Mouse (Mus musculus): ENCODE data around the gene Lmtk3. TPM values are rescaled to one million over a fixed set of nuclear protein-coding genes. Genes with fewer than 3 reads are reported as not detected.

Lmtk3 gene
- polyA plus RNA-seq, 1 experiment: 0.11 TPM

DNA sequence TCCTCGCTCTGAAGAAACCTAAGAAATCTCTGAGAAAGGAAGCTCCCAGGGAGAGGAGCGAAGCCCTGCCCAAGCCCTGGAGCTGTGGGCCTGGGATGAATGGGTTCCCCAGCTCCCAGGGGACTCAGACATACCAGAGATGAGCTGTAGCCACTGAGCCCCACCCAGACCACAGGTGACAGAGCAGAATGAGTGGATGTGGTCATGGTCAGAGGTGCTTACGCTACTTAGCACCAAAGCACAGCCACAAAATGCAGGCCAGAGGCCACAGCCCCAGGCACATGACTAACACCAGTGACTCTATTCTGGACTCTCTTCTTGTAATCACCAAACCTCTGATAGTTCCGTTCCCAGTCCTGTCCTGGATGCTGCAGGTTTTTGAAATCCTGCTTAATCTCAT lies 12.4 kb upstream of the Lmtk3 start:
- Histone ChIP-seq H3K36me3 (ENCODE audit: control insufficient read depth, insufficient read depth) (no peaks in the 10 kb centered on the region), H3K27me3 (ENCODE audit: control insufficient read depth, insufficient read depth, insufficient read length) (peaks cover 18% of the 10 kb centered on the region), H3K79me2 (ENCODE audit: control insufficient read depth, insufficient read depth) (no peaks in the 10 kb centered on the region), H3K4me3 (no peak overlapping the region), H3K4me2 (ENCODE audit: low read depth) (peak overlapping the region; percentile 21), H3ac (ENCODE audit: control insufficient read depth, insufficient read length) (no peak overlapping the region)
- TF ChIP-seq MYOD1 (IDR thresholded peaks at IDR 0.05; ENCODE audit: control insufficient read depth in 1 of 3, insufficient read length in 2 of 3, low read depth in 2 of 3): peak in 2 of 3 experiments; percentile 10 to 68
- no peak for TF ChIP-seq POLR2AphosphoS2 (IDR thresholded peaks at IDR 0.05; ENCODE audit: insufficient read length, low read depth)
- peak in 1 of 3 experiments; percentile 63 for TF ChIP-seq MYOG (IDR thresholded peaks at IDR 0.05; ENCODE audit: control insufficient read depth in 1 of 3, insufficient read depth in 1 of 3, insufficient read length in 2 of 3, low read depth in 2 of 3)

GRCm38 (mm10) chr7:45775237-45775636 lies 8.3 kb upstream of the Lmtk3 start:
- H3K27me3 ChIP-seq (ENCODE audit: control insufficient read depth, insufficient read depth, insufficient read length): peaks cover 18% of the 10 kb centered on the region
- H3ac ChIP-seq (ENCODE audit: control insufficient read depth, insufficient read length): no peak overlapping the region
- H3K36me3 ChIP-seq (ENCODE audit: control insufficient read depth, insufficient read depth): no peaks in the 10 kb centered on the region
- H3K4me2 ChIP-seq (ENCODE audit: low read depth): no peak overlapping the region
- no peak for TF ChIP-seq REST (IDR thresholded peaks at IDR 0.05; ENCODE audit: insufficient read depth, insufficient read length)
- TF ChIP-seq USF1 (IDR thresholded peaks at IDR 0.05; ENCODE audit: low read depth): no peak
- TF ChIP-seq MAX (IDR thresholded peaks at IDR 0.05; ENCODE audit: low read depth): no peak
- TF ChIP-seq SRF (IDR thresholded peaks at IDR 0.05; ENCODE audit: control insufficient read depth, insufficient read length, low read depth): no peak
- no peak for TF ChIP-seq MYOD1 (IDR thresholded peaks at IDR 0.05; ENCODE audit: control insufficient read depth in 1 of 3, insufficient read length in 2 of 3, low read depth in 2 of 3)
- TF ChIP-seq TCF3 (IDR thresholded peaks at IDR 0.05; ENCODE audit: insufficient read length, low read depth): no peak
- no peak for TF ChIP-seq CEBPB (IDR thresholded peaks at IDR 0.05; ENCODE audit: insufficient read depth, poor library complexity, severe bottlenecking)
- no peak for TF ChIP-seq MYOG (IDR thresholded peaks at IDR 0.05; ENCODE audit: control insufficient read depth in 1 of 3, insufficient read depth in 1 of 3, insufficient read length in 2 of 3, low read depth in 2 of 3)
- no peak for TF ChIP-seq POLR2A (IDR thresholded peaks at IDR 0.05; ENCODE audit: insufficient read length, low read depth)
- TF ChIP-seq TCF12 (IDR thresholded peaks at IDR 0.05; ENCODE audit: insufficient read depth, poor library complexity, severe bottlenecking): no peak
- no peak for TF ChIP-seq POLR2AphosphoS2 (IDR thresholded peaks at IDR 0.05; ENCODE audit: insufficient read length, low read depth)
- no peak for TF ChIP-seq E2F4 (IDR thresholded peaks at IDR 0.05; ENCODE audit: insufficient read depth)
- H3K79me2 ChIP-seq (ENCODE audit: control insufficient read depth, insufficient read depth): no peaks in the 10 kb centered on the region
- no peak overlapping the region for H3K4me3 ChIP-seq

GRCm38 (mm10) chr7:45779081-45779641 lies 4.4 kb upstream of the Lmtk3 start:
- H3ac ChIP-seq (ENCODE audit: control insufficient read depth, insufficient read length): no peak overlapping the region
- no peak overlapping the region for H3K4me2 ChIP-seq (ENCODE audit: low read depth)
- TF ChIP-seq POLR2AphosphoS2 (IDR thresholded peaks at IDR 0.05; ENCODE audit: insufficient read length, low read depth): no peak
- TF ChIP-seq SRF (IDR thresholded peaks at IDR 0.05; ENCODE audit: control insufficient read depth, insufficient read length, low read depth): no peak
- no peak for TF ChIP-seq REST (IDR thresholded peaks at IDR 0.05; ENCODE audit: insufficient read depth, insufficient read length)
- TF ChIP-seq TCF3 (IDR thresholded peaks at IDR 0.05; ENCODE audit: insufficient read length, low read depth): no peak
- TF ChIP-seq TCF12 (IDR thresholded peaks at IDR 0.05; ENCODE audit: insufficient read depth, poor library complexity, severe bottlenecking): no peak
- no peak for TF ChIP-seq USF1 (IDR thresholded peaks at IDR 0.05; ENCODE audit: low read depth)
- no peak overlapping the region for H3K4me3 ChIP-seq
- H3K79me2 ChIP-seq (ENCODE audit: control insufficient read depth, insufficient read depth): no peaks in the 10 kb centered on the region
- H3K27me3 ChIP-seq (ENCODE audit: control insufficient read depth, insufficient read depth, insufficient read length): peaks cover 10% of the 10 kb centered on the region
- no peaks in the 10 kb centered on the region for H3K36me3 ChIP-seq (ENCODE audit: control insufficient read depth, insufficient read depth)

- Histone ChIP-seq H3K79me2 (ENCODE audit: control insufficient read depth, insufficient read depth) (no peaks in the 10 kb centered on the region), H3ac (ENCODE audit: control insufficient read depth, insufficient read length) (no peak overlapping the region), H3K4me2 (ENCODE audit: low read depth) (no peak overlapping the region), H3K36me3 (ENCODE audit: control insufficient read depth, insufficient read depth) (no peaks in the 10 kb centered on the region), H3K4me3 (no peak overlapping the region), H3K27me3 (ENCODE audit: control insufficient read depth, insufficient read depth, insufficient read length) (peaks cover 36% of the 10 kb centered on the region)
- TF ChIP-seq REST (IDR thresholded peaks at IDR 0.05; ENCODE audit: insufficient read depth, insufficient read length) (no peak), SRF (IDR thresholded peaks at IDR 0.05; ENCODE audit: control insufficient read depth, insufficient read length, low read depth) (no peak), MYOD1 (IDR thresholded peaks at IDR 0.05; ENCODE audit: control insufficient read depth in 1 of 3, insufficient read length in 2 of 3, low read depth in 2 of 3) (no peak), MYOG (IDR thresholded peaks at IDR 0.05; ENCODE audit: control insufficient read depth in 1 of 3, insufficient read depth in 1 of 3, insufficient read length in 2 of 3, low read depth in 2 of 3) (no peak), TCF12 (IDR thresholded peaks at IDR 0.05; ENCODE audit: insufficient read depth, poor library complexity, severe bottlenecking) (no peak), E2F4 (IDR thresholded peaks at IDR 0.05; ENCODE audit: insufficient read depth) (no peak), USF1 (IDR thresholded peaks at IDR 0.05; ENCODE audit: low read depth) (no peak), TCF3 (IDR thresholded peaks at IDR 0.05; ENCODE audit: insufficient read length, low read depth) (no peak), CEBPB (IDR thresholded peaks at IDR 0.05; ENCODE audit: insufficient read depth, poor library complexity, severe bottlenecking) (no peak), POLR2A (IDR thresholded peaks at IDR 0.05; ENCODE audit: insufficient read length, low read depth) (no peak), POLR2AphosphoS2 (IDR thresholded peaks at IDR 0.05; ENCODE audit: insufficient read length, low read depth) (no peak), MAX (IDR thresholded peaks at IDR 0.05; ENCODE audit: low read depth) (no peak)
Measured at GRCm38 (mm10) chr7:45782271-45782670, 1.3 kb upstream of the Lmtk3 start.

Data from myocyte (in vitro differentiated cells).